Mouse (Mus musculus) megakaryocyte, embryonic 14.5 days (primary cell): ENCODE measurements around the gene Sox5. TPM values are rescaled to one million over a fixed set of nuclear protein-coding genes. Genes with fewer than 3 reads are reported as not detected.

ENCODE experiments used
- H3K27me3 ChIP-seq: replicated peaks from 2 replicates; pipeline ENCODE3; 2012; ENCODE audit warnings: inconsistent platforms
- H3K36me3 ChIP-seq: replicated peaks from 2 replicates; pipeline ENCODE3; 2012; ENCODE audit warnings: low read length, inconsistent platforms, mixed read lengths
- H3K4me1 ChIP-seq: 2 replicates; pipeline ENCODE4 v1.6.1; 2012; ENCODE audit warnings: inconsistent platforms
- H3K4me3 ChIP-seq: replicated peaks from 2 replicates; pipeline ENCODE3; 2012; ENCODE audit warnings: moderate library complexity, mild to moderate bottlenecking, inconsistent platforms
- H3K9me3 ChIP-seq: 2 replicates; pipeline ENCODE4 v1.6.1; 2012; ENCODE audit warnings: inconsistent platforms
- FLI1 ChIP-seq: IDR thresholded peaks from 2 replicates; pipeline ENCODE4 v1.6.1; 2012; ENCODE audit warnings: low read length, inconsistent platforms, mixed read lengths
- GATA1 ChIP-seq: IDR thresholded peaks from 3 replicates; pipeline ENCODE4 v1.6.1; 2012; ENCODE audit warnings: mixed read lengths, low read length, inconsistent platforms, borderline replicate concordance
- polyA plus RNA-seq: library from polyadenylated mRNA; stranded (reverse); fragments of >175 nt; gene quantifications from 2 replicates; pipeline ENCODE4 v1.2.3, GENCODE M21; 2012; ENCODE audit warnings: low replicate concordance; ENCODE audit not compliant: insufficient read depth

Sox5 gene
- polyA plus RNA-seq, 1 experiment, result 0.07 TPM

DNA sequence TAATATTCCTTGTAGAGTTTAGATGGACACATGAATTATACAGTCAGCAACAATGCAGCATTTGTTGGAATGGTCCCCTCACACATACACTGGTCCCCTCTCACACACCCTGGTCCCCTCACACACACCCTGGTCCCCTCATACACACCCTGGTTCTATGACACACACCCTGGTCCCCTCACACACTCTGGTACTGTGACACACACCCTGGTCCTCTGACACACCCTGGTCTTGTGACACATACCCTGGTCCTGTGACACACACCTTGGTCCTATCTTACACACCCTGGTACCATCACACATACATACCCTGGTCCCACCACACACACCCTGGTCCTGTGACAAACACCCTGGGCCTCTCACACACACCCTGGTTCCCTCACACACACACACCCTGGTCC, 794.2 kb downstream of the Sox5 start:
- no peak for TF ChIP-seq GATA1
- TF ChIP-seq FLI1, result no peak
- H3K36me3 ChIP-seq, result no peaks in the 10 kb centered on the region
- H3K9me3 ChIP-seq, result no peaks in the 10 kb centered on the region
- peak overlapping the region; percentile 31 for H3K4me3 ChIP-seq
- H3K27me3 ChIP-seq, result no peaks in the 10 kb centered on the region
- no peaks in the 10 kb centered on the region; the same call in 1 of the 2 replicates for H3K4me1 ChIP-seq

DNA sequence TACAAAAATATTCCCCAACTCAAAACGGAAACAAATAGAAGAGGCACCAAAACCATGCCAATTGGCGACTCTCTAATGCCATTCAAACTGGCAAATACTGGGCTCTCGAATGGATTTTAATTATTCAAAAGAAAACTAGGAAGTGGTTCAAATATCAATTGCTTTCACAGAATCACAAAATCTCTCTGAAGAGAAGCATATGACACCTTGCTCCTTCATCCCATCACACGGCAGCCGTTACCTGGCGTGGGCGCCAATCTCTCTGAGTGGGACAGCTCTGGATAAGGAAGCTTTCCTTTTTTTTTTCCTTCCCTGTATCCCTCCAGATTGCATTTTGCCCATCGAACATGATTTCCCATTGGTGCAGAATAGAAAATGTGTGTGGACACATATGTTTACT, 801.6 kb downstream of the Sox5 start:
- Histone ChIP-seq H3K27me3 (no peaks in the 10 kb centered on the region), H3K4me1 (no peaks in the 10 kb centered on the region), H3K9me3 (0 out of 2 replicates have a peak, but pooled peaks cover 2% of the 10 kb centered on the region), H3K36me3 (no peaks in the 10 kb centered on the region), H3K4me3 (no peak overlapping the region)
- TF ChIP-seq GATA1, result no peak
- no peak for TF ChIP-seq FLI1

DNA sequence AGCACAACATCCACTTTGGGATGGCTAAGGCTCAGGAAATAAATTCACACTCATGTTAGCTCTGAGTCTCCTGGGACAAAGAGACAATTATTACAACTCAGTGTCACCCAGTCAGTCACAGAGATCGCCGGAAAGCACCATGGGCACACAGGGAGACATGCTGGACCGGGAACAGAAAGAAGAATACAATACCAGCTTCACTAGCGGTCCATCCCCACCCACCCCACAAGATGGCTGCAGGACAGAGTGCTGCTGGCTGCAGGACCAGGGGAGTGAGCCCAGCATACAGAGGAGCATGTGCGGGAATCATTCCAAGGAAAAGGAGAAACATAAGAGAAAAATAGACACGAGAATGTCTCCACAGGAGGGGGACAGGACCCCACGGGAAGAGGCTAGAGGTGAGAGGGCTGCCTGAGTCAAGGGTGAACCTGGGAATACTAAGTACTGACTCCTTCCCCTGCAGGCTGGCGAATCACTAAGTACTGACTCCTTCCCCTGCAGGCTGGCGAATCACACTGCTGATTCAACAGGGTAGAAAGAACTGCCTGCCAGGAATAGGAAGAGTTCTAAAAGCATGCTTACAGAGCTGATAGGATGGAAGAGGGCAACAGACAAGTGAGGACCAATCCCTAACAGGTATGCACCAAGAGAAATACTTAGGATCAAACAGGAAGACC, 813.9 kb downstream of the Sox5 start:
- Histone ChIP-seq H3K9me3 (peaks cover 10% of the 10 kb centered on the region; the same call in 1 of the 2 replicates), H3K27me3 (peaks cover 4% of the 10 kb centered on the region), H3K4me3 (no peak overlapping the region), H3K36me3 (no peaks in the 10 kb centered on the region), H3K4me1 (no peaks in the 10 kb centered on the region)
- no peak for TF ChIP-seq GATA1

DNA sequence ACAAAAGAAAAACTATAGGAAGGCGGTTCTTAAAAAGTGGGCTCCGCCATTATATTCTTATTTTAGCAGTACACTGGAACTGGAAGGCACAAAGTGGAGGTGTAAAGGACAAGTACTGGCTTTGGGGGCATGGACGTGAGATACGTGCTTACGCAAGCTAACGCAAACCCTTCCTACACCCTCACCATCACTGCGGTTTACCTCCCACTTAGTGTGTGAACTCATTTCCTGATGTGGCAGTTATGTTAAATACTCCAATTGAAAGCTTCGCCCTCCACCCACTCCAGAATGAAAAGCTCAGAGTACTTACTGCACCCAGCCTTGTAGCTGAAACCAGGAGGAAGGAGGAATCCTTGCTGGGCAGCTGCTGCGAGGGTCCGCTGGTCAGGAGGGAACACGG, 821.3 kb downstream of the Sox5 start:
- Histone ChIP-seq H3K27me3 (no peaks in the 10 kb centered on the region), H3K36me3 (no peaks in the 10 kb centered on the region), H3K4me3 (no peak overlapping the region), H3K9me3 (peaks cover 10% of the 10 kb centered on the region), H3K4me1 (no peaks in the 10 kb centered on the region)
- TF ChIP-seq GATA1 (no peak), FLI1 (no peak)

- H3K9me3 ChIP-seq, result peaks cover 10% of the 10 kb centered on the region
- TF ChIP-seq FLI1 (no peak), GATA1 (no peak)
- no peaks in the 10 kb centered on the region for H3K36me3 ChIP-seq
- H3K4me3 ChIP-seq, result no peak overlapping the region
- no peaks in the 10 kb centered on the region for H3K27me3 ChIP-seq
- no peaks in the 10 kb centered on the region for H3K4me1 ChIP-seq
Observed at GRCm38 (mm10) chr6:143960081-143960480, 821.7 kb downstream of the Sox5 start.

DNA sequence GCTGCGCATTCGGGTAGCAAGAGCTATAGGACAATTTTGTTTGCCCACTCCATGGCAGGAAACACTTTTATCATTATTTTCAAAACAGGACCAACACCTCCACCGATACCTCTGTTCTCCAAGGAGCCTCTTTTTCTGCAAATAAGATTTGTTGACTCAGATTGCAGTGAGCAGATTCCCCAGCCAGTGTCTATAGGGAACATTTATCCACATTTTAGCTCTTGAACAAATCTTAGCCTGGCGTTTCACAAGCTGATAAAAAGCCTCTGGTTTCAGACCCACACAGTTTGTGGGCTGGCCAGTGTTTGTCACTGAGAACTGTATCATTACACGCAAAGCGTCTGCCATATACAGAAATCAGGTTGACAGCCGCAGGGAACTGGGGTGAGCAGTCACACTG, 823.4 kb downstream of the Sox5 start:
- TF ChIP-seq GATA1, result no peak
- TF ChIP-seq FLI1, result no peak

DNA sequence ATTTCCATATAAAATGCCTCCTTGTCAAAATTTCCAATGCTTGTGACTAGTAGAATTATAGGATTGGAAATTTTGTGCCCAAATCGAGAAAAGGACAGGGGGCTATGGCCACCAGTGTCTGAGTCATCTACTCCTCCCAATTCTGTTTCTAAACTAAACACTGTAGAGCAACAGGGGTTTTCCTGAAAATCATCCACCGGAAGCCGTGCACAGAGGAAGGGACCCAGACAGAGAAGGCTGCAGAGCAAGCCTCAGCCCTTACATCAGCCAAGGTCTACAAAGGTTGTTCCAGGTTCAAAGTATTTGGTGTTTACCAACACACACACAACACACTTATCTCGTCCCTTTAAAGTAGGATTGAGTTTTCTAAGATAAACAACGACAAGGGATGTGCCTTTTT, 824.7 kb downstream of the Sox5 start:
- no peaks in the 10 kb centered on the region for H3K27me3 ChIP-seq
- no peaks in the 10 kb centered on the region for H3K4me1 ChIP-seq
- TF ChIP-seq FLI1 (no peak), GATA1 (no peak)
- H3K36me3 ChIP-seq, result no peaks in the 10 kb centered on the region
- H3K9me3 ChIP-seq, result peaks cover 10% of the 10 kb centered on the region
- H3K4me3 ChIP-seq, result no peak overlapping the region

More for the DNA sequence above, 823.4 kb downstream of the Sox5 start:
- H3K36me3 ChIP-seq, result no peaks in the 10 kb centered on the region
- H3K4me1 ChIP-seq, result no peaks in the 10 kb centered on the region
- no peak overlapping the region for H3K4me3 ChIP-seq
- H3K27me3 ChIP-seq, result no peaks in the 10 kb centered on the region
- peaks cover 10% of the 10 kb centered on the region for H3K9me3 ChIP-seq

DNA sequence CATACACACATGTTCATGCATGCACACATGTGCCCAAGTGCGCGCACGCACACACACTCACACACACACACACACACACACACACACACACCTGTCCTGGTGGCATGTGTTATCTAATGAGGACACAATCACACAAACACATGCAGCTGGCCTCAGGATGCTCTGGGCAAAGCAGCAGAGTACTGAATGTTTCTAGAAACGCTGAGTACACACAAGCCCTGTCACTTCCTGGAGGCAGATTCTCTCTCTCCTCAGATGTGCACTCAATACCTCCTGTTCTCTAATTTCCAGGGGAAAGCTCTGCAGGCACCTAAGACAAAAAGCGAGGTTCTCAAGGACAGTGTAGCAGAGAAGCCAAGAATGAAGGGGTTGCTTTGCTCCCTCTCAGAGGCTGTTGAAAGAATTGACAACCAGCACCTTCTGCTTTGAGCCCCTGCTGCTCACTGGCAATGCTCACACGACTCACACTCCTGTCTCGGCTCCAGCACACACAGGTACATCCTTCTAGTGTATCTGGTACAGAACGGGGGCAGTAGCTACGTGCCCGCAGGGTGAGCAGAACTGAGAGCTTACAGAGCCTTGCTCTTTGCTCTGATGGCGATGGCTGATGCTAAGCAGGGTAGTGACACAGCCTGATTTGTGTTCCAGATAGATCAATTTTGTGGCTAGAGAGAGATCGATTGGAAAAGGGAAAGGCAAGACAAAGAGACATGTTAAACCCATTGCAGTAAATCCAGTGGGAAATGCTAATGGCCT, 833.0 kb downstream of the Sox5 start:
- TF ChIP-seq GATA1 (no peak), FLI1 (no peak)
- Histone ChIP-seq H3K4me1 (no peaks in the 10 kb centered on the region), H3K36me3 (no peaks in the 10 kb centered on the region), H3K4me3 (no peak overlapping the region), H3K9me3 (no peaks in the 10 kb centered on the region), H3K27me3 (no peaks in the 10 kb centered on the region)

- no peaks in the 10 kb centered on the region for H3K4me1 ChIP-seq
- H3K36me3 ChIP-seq, result no peaks in the 10 kb centered on the region
- H3K27me3 ChIP-seq, result no peaks in the 10 kb centered on the region
- H3K4me3 ChIP-seq, result no peak overlapping the region
- TF ChIP-seq GATA1 (no peak), FLI1 (no peak)
- H3K9me3 ChIP-seq, result no peaks in the 10 kb centered on the region
Observed at GRCm38 (mm10) chr6:143948071-143948470, 833.7 kb downstream of the Sox5 start.

- no peak for TF ChIP-seq GATA1
- TF ChIP-seq FLI1, result no peak
Observed at GRCm38 (mm10) chr6:143943126-143943525, 838.7 kb downstream of the Sox5 start.

GRCm38 (mm10) chr6:143941291-143941785, 840.4 kb downstream of the Sox5 start:
- H3K4me1 ChIP-seq, result no peaks in the 10 kb centered on the region
- TF ChIP-seq GATA1, result no peak
- no peak for TF ChIP-seq FLI1

More at GRCm38 (mm10) chr6:143943126-143943525, 838.7 kb downstream of the Sox5 start:
- H3K27me3 ChIP-seq, result no peaks in the 10 kb centered on the region
- no peaks in the 10 kb centered on the region for H3K9me3 ChIP-seq
- H3K4me1 ChIP-seq, result no peaks in the 10 kb centered on the region
- no peaks in the 10 kb centered on the region for H3K36me3 ChIP-seq
- no peak overlapping the region for H3K4me3 ChIP-seq

More at GRCm38 (mm10) chr6:143941291-143941785, 840.4 kb downstream of the Sox5 start:
- Histone ChIP-seq H3K9me3 (peaks cover 7% of the 10 kb centered on the region), H3K4me3 (no peak overlapping the region), H3K27me3 (no peaks in the 10 kb centered on the region), H3K36me3 (no peaks in the 10 kb centered on the region)
